Mouse (Mus musculus): ENCODE data around the gene Pygo1. TPM values are rescaled to one million over a fixed set of nuclear protein-coding genes. Genes with fewer than 3 reads are reported as not detected.

Pygo1 gene
- total RNA-seq, 2 experiments from 2014 or later = 3.7 to 4.3 TPM

DNA sequence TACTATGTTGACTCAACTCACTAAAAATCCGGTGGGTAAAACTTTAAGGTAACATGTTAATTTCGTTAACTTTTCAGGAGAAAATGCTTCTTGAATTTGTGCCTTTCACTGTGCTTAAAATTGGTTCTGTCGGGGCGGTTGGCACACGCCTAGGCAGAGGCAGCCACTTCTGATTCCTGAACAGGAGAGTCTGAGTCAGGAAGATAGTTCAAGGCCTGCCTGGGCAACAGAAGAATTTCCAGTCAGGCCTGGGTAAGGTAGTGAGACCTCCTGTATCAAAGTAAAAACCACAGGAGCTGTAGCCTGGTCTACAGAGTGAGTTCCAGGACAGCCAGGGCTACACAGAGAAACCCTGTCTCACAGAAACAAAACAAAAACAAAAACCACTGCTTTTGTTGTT is 67.1 kb downstream of the Pygo1 start:
- peak; percentile 39 to 48 for DNase-seq

GRCm38 (mm10) chr9:72996167-72996566 is 70.7 kb downstream of the Pygo1 start:
- DNase-seq = no peak

- DNase-seq = no peak
These were observed 71.4 kb downstream of the Pygo1 start for GRCm38 (mm10) chr9:72996806-72997205.

GRCm38 (mm10) chr9:73000487-73000886 is 75.0 kb downstream of the Pygo1 start:
- DNase-seq = no peak

- no peak for DNase-seq
These were observed 76.0 kb downstream of the Pygo1 start for GRCm38 (mm10) chr9:73001314-73002011.

Other genes starting within 250 kb of the Pygo1 start
- gene Prtg, start 118.8 kb upstream of the Pygo1 start, total RNA-seq (2021) = under 1 TPM; 0.17 to 0.33 TPM
- gene Dyx1c1, start 33.1 kb downstream of the Pygo1 start, total RNA-seq (2021) = 1 to 10 TPM in 1 of 2 experiments, under 1 TPM in 1; 0.96 to 1.3 TPM
- gene Gm44503, start 33.2 kb downstream of the Pygo1 start, total RNA-seq (2021) = not detected
- gene Ccpg1os, start 59.7 kb downstream of the Pygo1 start, total RNA-seq (2021) = 10 to 100 TPM; 17.8 to 18.6 TPM
- gene Ccpg1, start 59.8 kb downstream of the Pygo1 start, total RNA-seq (2021) = 100 to 1,000 TPM; 125 to 146 TPM
- 10 to 100 TPM; 12.2 to 15.5 TPM for gene Pigb, start 114.7 kb downstream of the Pygo1 start, total RNA-seq (2021)
- 10 to 100 TPM; 23.2 to 35.5 TPM for gene Rab27a, start 119.2 kb downstream of the Pygo1 start, total RNA-seq (2021)
- gene Khdc3, start 176.2 kb downstream of the Pygo1 start, total RNA-seq (2021) = under 1 TPM; 0.30 to 0.43 TPM
- under 1 TPM in 1 of 2 experiments, not detected in 1; 0.40 TPM for gene Gm20509, start 176.8 kb downstream of the Pygo1 start, total RNA-seq (2021)
- 10 to 100 TPM; 63.9 to 73.6 TPM for gene Rsl24d1, start 187.8 kb downstream of the Pygo1 start, total RNA-seq (2021)